Mouse (Mus musculus): Measurements from ENCODE around the gene Lancl1. TPM values are rescaled to one million over a fixed set of nuclear protein-coding genes. Genes with fewer than 3 reads are reported as not detected.

Lancl1 gene
- polyA plus RNA-seq, 1 experiment from 2014 or later, result 142 TPM

- Histone ChIP-seq H3K27me3 (ENCODE audit: control insufficient read depth, insufficient read depth, low read length) (no peaks in the 10 kb centered on the region), H3K9ac (replicated peaks; ENCODE audit: low read depth, low read length) (no peak overlapping the region), H3K4me2 (replicated peaks; ENCODE audit: low read depth, low read length) (no peak overlapping the region), H3K9me3 (ENCODE audit: control insufficient read depth, low read depth, low read length) (no peaks in the 10 kb centered on the region), H3K4me1 (ENCODE audit: control insufficient read depth, insufficient read depth, low read length) (no peaks in the 10 kb centered on the region; the same call in 1 of the 2 replicates), H3K27ac (ENCODE audit: low read length) (no peak overlapping the region), H3K4me3 (ENCODE audit: low read depth, low read length) (no peak overlapping the region), H3K36me3 (ENCODE audit: control insufficient read depth, insufficient read depth, low read length) (peaks cover 19% of the 10 kb centered on the region; the same call in 1 of the 2 replicates)
- 62% methylated on average over 6 of the region's 6 CpGs for WGBS
- no peak for ATAC-seq (ENCODE audit: insufficient number of reproducible peaks, insufficient read depth, low FRiP score, low read depth)
These were observed 36.4 kb downstream of the Lancl1 start for GRCm38 (mm10) chr1:67002226-67002625.

- Histone ChIP-seq H3K4me3 (ENCODE audit: low read depth, low read length) (no peak overlapping the region), H3K36me3 (ENCODE audit: control insufficient read depth, insufficient read depth, low read length) (peaks cover 17% of the 10 kb centered on the region; the same call in 1 of the 2 replicates), H3K9me3 (ENCODE audit: control insufficient read depth, low read depth, low read length) (no peaks in the 10 kb centered on the region), H3K27me3 (ENCODE audit: control insufficient read depth, insufficient read depth, low read length) (no peaks in the 10 kb centered on the region), H3K27ac (ENCODE audit: low read length) (no peak overlapping the region), H3K4me1 (ENCODE audit: control insufficient read depth, insufficient read depth, low read length) (no peaks in the 10 kb centered on the region; the same call in 1 of the 2 replicates), H3K9ac (replicated peaks; ENCODE audit: low read depth, low read length) (no peak overlapping the region), H3K4me2 (replicated peaks; ENCODE audit: low read depth, low read length) (no peak overlapping the region)
- 79% methylated on average over 1 of the region's 1 CpGs for WGBS
- ATAC-seq (ENCODE audit: insufficient number of reproducible peaks, insufficient read depth, low FRiP score, low read depth), result no peak
These were observed 37.3 kb downstream of the Lancl1 start for GRCm38 (mm10) chr1:67001367-67001766.

GRCm38 (mm10) chr1:67000484-67000883, 38.2 kb downstream of the Lancl1 start:
- Histone ChIP-seq H3K27ac (ENCODE audit: low read length) (no peak overlapping the region), H3K4me1 (ENCODE audit: control insufficient read depth, insufficient read depth, low read length) (no peaks in the 10 kb centered on the region; the same call in 1 of the 2 replicates), H3K36me3 (ENCODE audit: control insufficient read depth, insufficient read depth, low read length) (peaks cover 17% of the 10 kb centered on the region; the same call in 1 of the 2 replicates), H3K27me3 (ENCODE audit: control insufficient read depth, insufficient read depth, low read length) (no peaks in the 10 kb centered on the region), H3K9ac (replicated peaks; ENCODE audit: low read depth, low read length) (no peak overlapping the region), H3K9me3 (ENCODE audit: control insufficient read depth, low read depth, low read length) (no peaks in the 10 kb centered on the region), H3K4me3 (ENCODE audit: low read depth, low read length) (no peak overlapping the region), H3K4me2 (replicated peaks; ENCODE audit: low read depth, low read length) (no peak overlapping the region)
- WGBS, result 67% methylated on average over 3 of the region's 3 CpGs
- peak; percentile 62 for ATAC-seq (ENCODE audit: insufficient number of reproducible peaks, insufficient read depth, low FRiP score, low read depth)

- ATAC-seq (ENCODE audit: insufficient number of reproducible peaks, insufficient read depth, low FRiP score, low read depth), result no peak
- no peak overlapping the region for H3K4me2 ChIP-seq (replicated peaks; ENCODE audit: low read depth, low read length)
- WGBS, result 100% methylated on average over 1 of the region's 1 CpGs
- H3K4me1 ChIP-seq (ENCODE audit: control insufficient read depth, insufficient read depth, low read length), result no peaks in the 10 kb centered on the region; the same call in 1 of the 2 replicates
- no peaks in the 10 kb centered on the region for H3K27me3 ChIP-seq (ENCODE audit: control insufficient read depth, insufficient read depth, low read length)
- H3K9ac ChIP-seq (replicated peaks; ENCODE audit: low read depth, low read length), result no peak overlapping the region
- no peak overlapping the region for H3K27ac ChIP-seq (ENCODE audit: low read length)
- no peak overlapping the region for H3K4me3 ChIP-seq (ENCODE audit: low read depth, low read length)
- peaks cover 2% of the 10 kb centered on the region; the same call in 1 of the 2 replicates for H3K36me3 ChIP-seq (ENCODE audit: control insufficient read depth, insufficient read depth, low read length)
- no peaks in the 10 kb centered on the region for H3K9me3 ChIP-seq (ENCODE audit: control insufficient read depth, low read depth, low read length)
These were observed 40.1 kb downstream of the Lancl1 start for GRCm38 (mm10) chr1:66998601-66999000.

GRCm38 (mm10) chr1:66998188-66998587, 40.5 kb downstream of the Lancl1 start:
- Histone ChIP-seq H3K27me3 (ENCODE audit: control insufficient read depth, insufficient read depth, low read length) (no peaks in the 10 kb centered on the region), H3K4me1 (ENCODE audit: control insufficient read depth, insufficient read depth, low read length) (no peaks in the 10 kb centered on the region; the same call in 1 of the 2 replicates), H3K9me3 (ENCODE audit: control insufficient read depth, low read depth, low read length) (no peaks in the 10 kb centered on the region), H3K27ac (ENCODE audit: low read length) (no peak overlapping the region), H3K4me2 (replicated peaks; ENCODE audit: low read depth, low read length) (no peak overlapping the region), H3K36me3 (ENCODE audit: control insufficient read depth, insufficient read depth, low read length) (no peaks in the 10 kb centered on the region), H3K9ac (replicated peaks; ENCODE audit: low read depth, low read length) (no peak overlapping the region), H3K4me3 (ENCODE audit: low read depth, low read length) (no peak overlapping the region)
- no peak for ATAC-seq (ENCODE audit: insufficient number of reproducible peaks, insufficient read depth, low FRiP score, low read depth)
- WGBS, result 89% methylated on average over 4 of the region's 4 CpGs

- H3K27me3 ChIP-seq (ENCODE audit: control insufficient read depth, insufficient read depth, low read length), result no peaks in the 10 kb centered on the region
- no peak overlapping the region for H3K9ac ChIP-seq (replicated peaks; ENCODE audit: low read depth, low read length)
- H3K4me1 ChIP-seq (ENCODE audit: control insufficient read depth, insufficient read depth, low read length), result no peaks in the 10 kb centered on the region; the same call in 1 of the 2 replicates
- H3K4me2 ChIP-seq (replicated peaks; ENCODE audit: low read depth, low read length), result no peak overlapping the region
- H3K4me3 ChIP-seq (ENCODE audit: low read depth, low read length), result no peak overlapping the region
- H3K9me3 ChIP-seq (ENCODE audit: control insufficient read depth, low read depth, low read length), result no peaks in the 10 kb centered on the region
- H3K27ac ChIP-seq (ENCODE audit: low read length), result no peak overlapping the region
- 72% methylated on average over 2 of the region's 2 CpGs for WGBS
- no peaks in the 10 kb centered on the region for H3K36me3 ChIP-seq (ENCODE audit: control insufficient read depth, insufficient read depth, low read length)
- peak; percentile 75 for ATAC-seq (ENCODE audit: insufficient number of reproducible peaks, insufficient read depth, low FRiP score, low read depth)
These were observed 41.9 kb downstream of the Lancl1 start for GRCm38 (mm10) chr1:66996819-66997218.

GRCm38 (mm10) chr1:66992764-66993163, 45.9 kb downstream of the Lancl1 start:
- H3K4me3 ChIP-seq (ENCODE audit: low read depth, low read length), result no peak overlapping the region
- H3K4me1 ChIP-seq (ENCODE audit: control insufficient read depth, insufficient read depth, low read length), result no peaks in the 10 kb centered on the region
- no peaks in the 10 kb centered on the region for H3K27me3 ChIP-seq (ENCODE audit: control insufficient read depth, insufficient read depth, low read length)
- no peak overlapping the region for H3K9ac ChIP-seq (replicated peaks; ENCODE audit: low read depth, low read length)
- H3K4me2 ChIP-seq (replicated peaks; ENCODE audit: low read depth, low read length), result no peak overlapping the region
- H3K27ac ChIP-seq (ENCODE audit: low read length), result no peak overlapping the region
- no peaks in the 10 kb centered on the region for H3K36me3 ChIP-seq (ENCODE audit: control insufficient read depth, insufficient read depth, low read length)
- ATAC-seq (ENCODE audit: insufficient number of reproducible peaks, insufficient read depth, low FRiP score, low read depth), result no peak
- H3K9me3 ChIP-seq (ENCODE audit: control insufficient read depth, low read depth, low read length), result no peaks in the 10 kb centered on the region

- Histone ChIP-seq H3K27ac (ENCODE audit: low read length) (no peak overlapping the region), H3K4me2 (replicated peaks; ENCODE audit: low read depth, low read length) (0 out of 2 replicates have a peak overlapping the region, but pooled peaks have one; percentile 12), H3K9ac (replicated peaks; ENCODE audit: low read depth, low read length) (no peak overlapping the region), H3K9me3 (ENCODE audit: control insufficient read depth, low read depth, low read length) (no peaks in the 10 kb centered on the region), H3K36me3 (ENCODE audit: control insufficient read depth, insufficient read depth, low read length) (no peaks in the 10 kb centered on the region), H3K4me1 (ENCODE audit: control insufficient read depth, insufficient read depth, low read length) (no peaks in the 10 kb centered on the region), H3K4me3 (ENCODE audit: low read depth, low read length) (no peak overlapping the region), H3K27me3 (ENCODE audit: control insufficient read depth, insufficient read depth, low read length) (no peaks in the 10 kb centered on the region)
- 56% methylated on average over 18 of the region's 18 CpGs for WGBS
- 0 out of 2 replicates have a peak, but pooled peaks have one; percentile 31 for ATAC-seq (ENCODE audit: insufficient number of reproducible peaks, insufficient read depth, low FRiP score, low read depth)
These were observed 51.0 kb downstream of the Lancl1 start for GRCm38 (mm10) chr1:66987558-66988190.

- H3K4me2 ChIP-seq (replicated peaks; ENCODE audit: low read depth, low read length), result no peak overlapping the region
- no peak for ATAC-seq (ENCODE audit: insufficient number of reproducible peaks, insufficient read depth, low FRiP score, low read depth)
- H3K4me1 ChIP-seq (ENCODE audit: control insufficient read depth, insufficient read depth, low read length), result no peaks in the 10 kb centered on the region
- no peaks in the 10 kb centered on the region for H3K36me3 ChIP-seq (ENCODE audit: control insufficient read depth, insufficient read depth, low read length)
- no peak overlapping the region for H3K4me3 ChIP-seq (ENCODE audit: low read depth, low read length)
- H3K27ac ChIP-seq (ENCODE audit: low read length), result no peak overlapping the region
- H3K9ac ChIP-seq (replicated peaks; ENCODE audit: low read depth, low read length), result no peak overlapping the region
- H3K9me3 ChIP-seq (ENCODE audit: control insufficient read depth, low read depth, low read length), result no peaks in the 10 kb centered on the region
- no peaks in the 10 kb centered on the region for H3K27me3 ChIP-seq (ENCODE audit: control insufficient read depth, insufficient read depth, low read length)
- WGBS, result 64% methylated on average over 4 of the region's 4 CpGs
These were observed 52.8 kb downstream of the Lancl1 start for GRCm38 (mm10) chr1:66985906-66986305.

All from stomach, embryonic 14.5 days (tissue).